Mouse (Mus musculus) CD4-positive, CD25-positive, alpha-beta regulatory T cell, adult 4 months (primary cell): ENCODE results near the gene AU018091. TPM values are rescaled to one million over a fixed set of nuclear protein-coding genes. Genes with fewer than 3 reads are reported as not detected.
"Not testable (repeated sequence)": the region's sequence is repeated elsewhere in the genome, so short reads cannot be mapped to it uniquely, and the experiment has no call there.

Experiments
- ATAC-seq: one replicate; pipeline ENCODE4 v1.8.0; 2017
- polyA plus RNA-seq, 2 experiments: library from polyadenylated mRNA; unstranded; fragments of 100-300 nt; shearing (Covaris generic); gene quantifications; one replicate each; pipeline ENCODE4 v1.2.1; 2017

AU018091 gene
- polyA plus RNA-seq, result not detected

DNA sequence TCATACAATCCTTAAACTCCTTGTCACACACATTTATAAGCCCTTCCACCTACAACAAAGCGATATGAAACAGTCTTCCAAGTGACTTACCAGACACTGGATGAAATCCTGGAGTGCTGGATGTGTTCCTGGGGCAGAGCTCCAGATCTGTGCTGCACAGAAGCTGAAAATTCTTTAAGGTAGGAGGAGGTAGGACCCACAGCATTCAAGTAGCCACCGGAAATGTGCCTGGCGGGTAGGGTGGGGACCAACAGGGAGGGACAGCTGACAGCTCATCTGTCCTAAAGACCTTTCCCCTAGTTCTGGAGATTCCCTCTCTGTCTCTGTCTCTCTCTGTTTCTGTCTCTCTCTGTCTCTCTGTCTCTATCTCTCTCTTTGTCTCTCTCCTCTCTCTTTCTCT is at the start of gene AU018091:
Gene AU018091, minus strand, starts transcription at position 279 of the 400 bp plus-strand sequence.
- no peak for ATAC-seq

GRCm38 (mm10) chr7:3217546-3218056 is 48.6 kb upstream of the AU018091 start:
- ATAC-seq, result no peak

GRCm38 (mm10) chr7:3216331-3216730 is 47.3 kb upstream of the AU018091 start:
- no peak for ATAC-seq

GRCm38 (mm10) chr7:3213557-3213956 is 44.6 kb upstream of the AU018091 start:
- no peak for ATAC-seq

GRCm38 (mm10) chr7:3213156-3213555 is 44.2 kb upstream of the AU018091 start:
- ATAC-seq, result no peak

DNA sequence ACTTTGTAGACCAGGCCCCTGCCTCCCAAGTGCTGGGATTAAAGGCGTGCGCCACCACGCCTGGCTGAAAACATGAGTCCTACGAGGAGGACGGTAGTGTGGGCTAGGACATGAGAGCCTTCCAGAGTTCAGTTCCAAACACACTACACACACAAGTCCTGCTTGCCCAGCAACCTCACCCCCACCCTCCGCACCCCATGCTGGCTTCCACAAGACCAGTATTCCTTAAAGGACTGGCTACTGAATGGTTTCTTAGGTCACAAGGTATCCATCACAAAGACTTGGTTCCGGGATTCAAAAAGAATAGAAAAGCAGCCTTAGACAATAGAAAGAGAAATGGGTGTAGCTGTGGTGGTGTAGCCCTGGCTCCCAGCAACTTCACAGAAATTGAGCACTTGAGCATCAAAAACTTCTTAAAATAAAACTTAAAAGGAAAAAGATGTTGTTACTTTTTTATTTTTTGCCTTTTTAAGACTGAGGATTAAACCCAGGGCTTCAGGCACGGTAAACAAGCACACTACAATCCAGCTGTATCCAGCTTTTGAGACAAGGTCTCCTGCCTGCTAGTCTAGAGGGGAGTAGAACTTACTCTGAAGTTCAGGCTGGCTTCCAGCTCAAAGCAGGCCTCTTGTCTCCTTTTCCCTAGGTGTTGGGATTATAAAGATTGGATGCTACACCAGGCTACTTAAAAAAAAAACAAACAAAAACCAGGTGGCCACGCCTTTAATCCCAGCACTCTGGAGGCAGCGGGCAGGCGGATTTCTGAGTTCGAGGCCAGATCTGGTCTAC is 43.2 kb upstream of the AU018091 start:
- ATAC-seq, result no peak

DNA sequence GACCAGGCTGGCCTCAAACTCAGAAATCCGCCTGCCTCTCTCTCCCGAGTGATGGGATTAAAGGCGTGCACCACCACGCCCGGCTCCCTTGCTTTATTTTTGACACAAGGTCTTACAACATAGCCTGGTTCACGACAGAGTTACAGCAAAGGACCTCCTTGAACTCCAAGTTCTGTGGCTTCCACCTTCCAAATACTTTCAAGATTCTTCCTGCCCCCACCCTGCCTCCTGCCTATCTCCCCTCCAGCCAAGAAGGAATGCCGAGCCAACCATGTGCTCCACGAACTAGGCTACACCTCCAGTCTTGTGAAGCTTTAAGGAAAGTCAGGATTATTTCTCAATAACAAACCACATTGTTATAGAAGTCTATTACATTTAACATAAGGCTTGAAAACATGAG is 42.5 kb upstream of the AU018091 start:
- no peak for ATAC-seq

DNA sequence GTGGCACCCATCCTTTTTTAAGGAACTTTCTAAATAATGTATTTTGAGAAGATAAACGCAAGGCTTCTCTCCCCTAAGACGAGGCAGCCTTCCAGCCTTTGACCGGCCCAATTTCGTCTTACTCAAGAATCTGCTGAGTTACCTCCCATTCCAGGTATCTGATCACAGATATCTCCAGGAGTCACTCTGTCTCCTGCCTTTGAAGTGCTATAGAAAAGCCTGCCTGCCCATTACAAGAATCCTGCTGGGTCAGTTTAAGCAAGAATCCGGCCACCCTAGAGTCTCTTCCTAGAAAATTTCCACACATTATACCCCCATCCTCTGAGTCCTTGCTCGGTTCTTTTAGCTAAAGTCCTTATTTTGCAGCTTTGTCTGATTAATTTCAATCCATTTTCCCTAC is 41.6 kb upstream of the AU018091 start:
- no peak for ATAC-seq

DNA sequence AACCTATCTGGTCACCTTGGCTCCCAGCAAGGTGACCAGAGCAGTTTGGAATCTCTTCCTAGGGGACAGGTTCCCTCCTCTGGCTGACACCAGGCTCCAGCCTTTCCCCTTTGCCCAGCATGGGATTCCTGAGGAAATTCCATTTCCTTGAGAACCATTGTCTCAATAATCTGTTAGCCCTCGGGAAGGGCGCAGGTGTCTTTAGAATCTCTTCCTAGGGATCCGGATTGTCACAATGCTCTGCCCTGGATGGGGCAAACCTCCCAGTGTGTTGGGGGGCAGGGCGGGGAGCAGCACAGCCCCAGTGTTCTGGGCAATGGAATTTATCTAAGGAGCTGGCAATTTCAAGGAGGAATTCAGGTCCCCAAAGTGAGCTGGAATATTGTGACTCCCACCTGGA is 37.5 kb upstream of the AU018091 start:
- ATAC-seq, result no peak

- ATAC-seq, result no peak
Observed at GRCm38 (mm10) chr7:3204628-3205027, 35.6 kb upstream of the AU018091 start.

- no peak for ATAC-seq
Observed at GRCm38 (mm10) chr7:3203890-3204289, 34.9 kb upstream of the AU018091 start.

DNA sequence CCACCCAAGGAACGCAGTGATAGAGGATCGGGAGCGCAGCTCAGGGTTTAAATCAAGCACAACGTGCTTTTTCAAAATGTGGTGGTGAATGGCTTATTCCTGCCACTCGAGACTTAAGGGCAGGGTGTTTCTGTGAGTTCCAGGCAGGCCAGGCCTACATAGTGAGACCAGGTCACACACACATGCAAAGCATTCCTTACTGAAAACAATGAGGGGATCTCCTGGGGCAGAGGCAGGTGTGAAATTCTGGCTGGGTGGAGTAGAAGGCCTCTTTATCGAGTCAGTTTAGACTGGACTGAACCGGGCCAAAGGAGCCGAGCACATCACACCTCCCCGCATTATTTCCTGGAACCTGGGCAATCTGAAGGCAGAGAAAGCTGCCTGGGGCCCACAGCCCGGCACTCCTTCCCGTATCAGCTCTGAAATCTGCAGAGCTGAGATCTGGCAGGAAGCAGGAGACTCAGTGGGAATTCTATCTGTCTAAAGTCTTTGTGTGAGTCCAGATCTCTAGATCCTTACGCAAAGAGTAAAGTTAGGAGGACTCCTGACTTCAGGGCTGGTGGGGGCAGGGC is 32.2 kb upstream of the AU018091 start:
- ATAC-seq, result no peak

DNA sequence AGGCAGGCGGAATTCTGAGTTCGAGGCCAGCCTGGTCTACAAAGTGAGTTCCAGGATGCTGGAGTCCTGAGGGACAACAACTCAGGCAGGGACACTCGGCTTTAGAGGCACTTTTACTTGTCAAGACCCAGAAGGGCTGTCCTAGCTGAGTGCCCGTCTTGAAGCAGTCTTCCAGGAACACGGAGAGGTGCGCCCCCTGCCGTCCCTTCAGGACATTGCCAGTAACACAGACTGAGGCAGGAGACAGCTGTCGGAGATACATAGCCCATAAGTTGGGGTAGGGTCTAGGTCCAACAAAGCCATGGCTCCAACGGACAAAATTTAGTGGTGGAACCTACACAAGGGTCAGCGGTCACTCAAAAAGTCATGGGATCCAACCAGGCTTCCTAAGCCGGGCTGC is 29.9 kb upstream of the AU018091 start:
- ATAC-seq, result no peak

GRCm38 (mm10) chr7:3195850-3196249 is 26.8 kb upstream of the AU018091 start:
- no peak for ATAC-seq

DNA sequence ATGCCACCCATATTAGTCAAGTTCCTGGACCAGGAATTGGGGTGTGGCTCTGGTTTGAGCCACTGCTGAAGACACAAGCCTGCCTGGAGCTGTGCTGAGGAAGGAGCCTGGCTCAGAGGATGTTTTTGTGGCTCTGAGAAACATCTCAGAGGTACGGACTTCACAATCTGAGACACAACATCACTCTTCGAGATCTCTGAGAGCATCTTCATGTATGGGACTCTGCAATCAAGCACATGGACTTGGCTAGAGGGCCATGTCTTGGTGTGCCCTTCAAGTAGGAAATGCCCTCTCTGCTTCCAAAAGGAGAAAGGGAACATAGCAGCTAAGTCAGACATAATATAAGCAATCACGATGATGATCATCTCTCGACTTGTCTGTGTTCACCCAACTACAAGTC is 25.5 kb upstream of the AU018091 start:
- ATAC-seq, result no peak

- no peak for ATAC-seq
Observed at GRCm38 (mm10) chr7:3193905-3194304, 24.9 kb upstream of the AU018091 start.

GRCm38 (mm10) chr7:3193049-3193632 is 24.1 kb upstream of the AU018091 start:
- ATAC-seq, result no peak

GRCm38 (mm10) chr7:3191971-3192498 is 23.0 kb upstream of the AU018091 start:
- ATAC-seq, result no peak

DNA sequence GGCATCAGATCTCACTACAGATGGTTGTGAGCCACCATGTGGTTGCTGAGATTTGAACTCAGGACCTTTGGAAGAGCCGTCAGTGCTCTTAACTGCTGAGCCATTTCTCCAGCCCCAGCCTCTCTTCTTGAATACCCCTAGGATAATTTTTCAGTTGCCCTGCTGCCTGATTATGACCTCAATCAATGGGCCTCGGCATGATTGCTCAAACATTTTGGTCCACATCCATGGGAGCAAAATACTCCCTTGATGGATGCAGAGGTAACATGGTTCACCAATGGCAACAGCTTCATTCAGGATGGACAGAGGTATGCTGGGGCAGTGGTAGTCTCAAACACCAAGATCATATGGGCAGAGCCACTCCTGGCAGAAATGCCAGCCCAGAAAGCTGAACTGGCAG is 17.7 kb upstream of the AU018091 start:
- ATAC-seq, result not testable (repeated sequence)

GRCm38 (mm10) chr7:3186136-3186535 is 17.1 kb upstream of the AU018091 start:
- ATAC-seq, result no peak

DNA sequence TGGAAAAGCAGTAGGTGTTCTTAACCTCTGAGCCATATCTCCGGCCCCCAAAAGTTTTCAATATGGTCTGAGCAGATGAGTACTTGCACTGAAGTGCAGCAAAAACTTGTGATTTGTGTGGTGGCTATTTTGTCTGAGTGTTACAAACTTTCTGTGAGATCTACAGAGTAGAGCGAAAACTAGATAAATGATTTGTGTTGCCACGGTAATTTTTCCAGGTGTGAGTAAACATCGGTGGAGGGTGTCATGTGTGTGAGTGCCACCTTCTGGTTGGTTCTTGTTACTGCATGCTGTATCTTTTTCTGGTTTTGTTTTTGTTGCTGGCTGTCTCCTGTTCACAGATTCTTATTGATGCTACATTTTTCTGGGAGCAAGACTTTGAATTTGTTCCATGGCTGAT is 15.4 kb upstream of the AU018091 start:
- no peak for ATAC-seq

DNA sequence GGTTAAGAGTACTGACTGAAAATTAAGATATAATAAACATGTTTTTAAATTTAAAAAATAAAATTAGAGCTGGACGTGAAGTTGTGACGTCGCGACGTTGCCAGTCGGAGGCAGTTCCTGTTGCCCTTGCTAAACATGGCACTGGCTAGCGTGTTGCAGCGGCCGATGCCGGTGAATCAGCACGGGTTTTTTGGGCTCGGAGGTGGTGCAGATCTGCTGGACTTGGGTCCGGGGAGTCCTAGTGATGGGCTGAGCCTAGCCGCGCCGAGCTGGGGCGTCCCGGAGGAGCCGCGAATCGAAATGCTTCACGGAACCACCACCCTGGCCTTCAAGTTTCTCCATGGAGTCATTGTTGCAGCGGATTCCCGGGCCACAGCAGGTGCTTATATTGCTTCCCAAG is 12.0 kb upstream of the AU018091 start:
- not testable (repeated sequence) for ATAC-seq

DNA sequence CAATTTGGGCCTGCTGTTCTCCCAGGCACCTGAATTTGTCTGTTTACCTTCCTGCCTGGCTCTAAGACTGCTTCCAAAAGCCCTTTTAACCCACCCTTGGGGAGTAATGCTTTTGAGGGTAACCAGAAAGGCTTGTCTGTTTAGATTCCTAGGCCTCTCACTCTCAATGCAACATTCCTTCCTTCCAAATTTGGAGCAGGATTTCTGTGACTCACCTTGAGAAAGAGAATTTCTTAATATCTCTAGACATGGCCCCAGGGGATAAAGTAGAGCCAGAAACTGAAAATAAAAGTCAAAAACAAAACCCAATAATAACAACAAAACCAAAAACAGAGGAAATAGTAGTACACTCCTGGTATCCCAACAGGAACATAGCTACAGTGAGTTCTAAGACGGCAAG is 707 bp downstream of the AU018091 start:
- no peak for ATAC-seq

- no peak for ATAC-seq
Observed at GRCm38 (mm10) chr7:3166270-3166669, 2.7 kb downstream of the AU018091 start.
